Mouse (Mus musculus) lung, postnatal 4 days (tissue): ENCODE results near the gene Hnrnpl.

Source experiments
- DNase-seq, 2 experiments: peaks; one replicate each; pipeline ENCODE4 v3.0.0; 2021

The Hnrnpl gene

GRCm38 (mm10) chr7:28808221-28808941, at the start of gene Hnrnpl:
TSS of gene Hnrnpl (plus strand) at chr7:28808541.
- peak in 1 of 2 experiments; percentile 47 for DNase-seq

GRCm38 (mm10) chr7:28758623-28759022, 49.7 kb upstream of the Hnrnpl start:
- no peak for DNase-seq

- no peak for DNase-seq
Measured at GRCm38 (mm10) chr7:28761907-28762306, 46.4 kb upstream of the Hnrnpl start.

GRCm38 (mm10) chr7:28765211-28765610, 43.1 kb upstream of the Hnrnpl start:
- no peak for DNase-seq

- peak; percentile 98 for DNase-seq
Measured at GRCm38 (mm10) chr7:28766173-28766879, 42.0 kb upstream of the Hnrnpl start, which contains the start of gene Sirt2. TSS of gene Sirt2 (plus strand) at chr7:28766735.

- DNase-seq, result no peak
Measured at GRCm38 (mm10) chr7:28766910-28767309, 41.4 kb upstream of the Hnrnpl start.

GRCm38 (mm10) chr7:28767462-28767965, 40.8 kb upstream of the Hnrnpl start, which contains the start of gene Nfkbib:
TSS of gene Nfkbib (minus strand) at chr7:28767512.
- peak in 1 of 2 experiments; percentile 21 for DNase-seq

- no peak for DNase-seq
Measured at GRCm38 (mm10) chr7:28769414-28769958, 38.9 kb upstream of the Hnrnpl start.

GRCm38 (mm10) chr7:28770309-28770708, 38.0 kb upstream of the Hnrnpl start:
- DNase-seq, result no peak

- DNase-seq, result peak in 1 of 2 experiments; percentile 51
Measured at GRCm38 (mm10) chr7:28771867-28772266, 36.5 kb upstream of the Hnrnpl start.

GRCm38 (mm10) chr7:28773163-28773562, 35.2 kb upstream of the Hnrnpl start:
- DNase-seq, result no peak

- no peak for DNase-seq
Measured at GRCm38 (mm10) chr7:28774164-28774563, 34.2 kb upstream of the Hnrnpl start.

GRCm38 (mm10) chr7:28775129-28775528, 33.2 kb upstream of the Hnrnpl start:
- no peak for DNase-seq

GRCm38 (mm10) chr7:28778825-28779224, 29.5 kb upstream of the Hnrnpl start:
- no peak for DNase-seq

GRCm38 (mm10) chr7:28780067-28780658, 28.2 kb upstream of the Hnrnpl start:
- peak; percentile 84 to 90 for DNase-seq

- no peak for DNase-seq
Measured at GRCm38 (mm10) chr7:28780857-28781256, 27.5 kb upstream of the Hnrnpl start.

- DNase-seq, result peak; percentile 41 to 54
Measured at GRCm38 (mm10) chr7:28781261-28781663, 27.1 kb upstream of the Hnrnpl start.

- no peak for DNase-seq
Measured at GRCm38 (mm10) chr7:28785161-28785560, 23.2 kb upstream of the Hnrnpl start.

GRCm38 (mm10) chr7:28787884-28788283, 20.5 kb upstream of the Hnrnpl start:
- no peak for DNase-seq

GRCm38 (mm10) chr7:28788307-28789195, 19.8 kb upstream of the Hnrnpl start, which contains the start of gene Rinl:
TSS of gene Rinl (plus strand) at chr7:28788969.
- DNase-seq, result peak in 1 of 2 experiments; percentile 51

GRCm38 (mm10) chr7:28789235-28789634, 19.1 kb upstream of the Hnrnpl start:
- DNase-seq, result no peak
